Mouse (Mus musculus): Measurements from ENCODE around the gene Osbpl8. TPM values are rescaled to one million over a fixed set of nuclear protein-coding genes. Genes with fewer than 3 reads are reported as not detected.

The Osbpl8 gene
- polyA plus RNA-seq, 1 experiment = 30.1 TPM

DNA sequence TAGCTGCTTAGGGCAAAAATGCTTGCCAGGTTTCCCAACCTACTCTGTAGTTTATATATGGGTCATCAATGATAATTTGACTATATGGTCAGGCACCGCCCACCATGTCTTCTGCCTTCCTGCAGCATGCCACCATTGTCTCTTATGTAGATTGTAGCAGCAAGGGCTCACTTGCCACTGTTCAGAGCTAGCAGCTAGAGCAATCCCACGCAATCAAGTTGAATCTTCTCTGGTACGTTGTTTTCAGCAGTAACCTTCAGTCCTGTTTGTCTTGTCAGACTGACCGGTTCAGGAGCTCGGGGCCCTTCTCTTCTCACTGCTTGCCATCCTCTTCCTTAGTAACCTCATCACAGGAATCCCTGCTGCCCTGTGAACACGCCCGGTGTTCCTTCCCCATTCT lies 36.6 kb downstream of the Osbpl8 start:
- no peak overlapping the region for H3K27ac ChIP-seq (ENCODE audit: insufficient read depth, low read length)
- H3K4me1 ChIP-seq (ENCODE audit: control insufficient read depth, insufficient read depth, low read length) = 0 out of 2 replicates have a peak, but pooled peaks cover 2% of the 10 kb centered on the region
- H3K4me3 ChIP-seq (ENCODE audit: insufficient read depth, low read length) = no peak overlapping the region
- TF ChIP-seq POLR2A (IDR thresholded peaks at IDR 0.05; ENCODE audit: extremely low read depth, insufficient read depth, low read length) = no peak

DNA sequence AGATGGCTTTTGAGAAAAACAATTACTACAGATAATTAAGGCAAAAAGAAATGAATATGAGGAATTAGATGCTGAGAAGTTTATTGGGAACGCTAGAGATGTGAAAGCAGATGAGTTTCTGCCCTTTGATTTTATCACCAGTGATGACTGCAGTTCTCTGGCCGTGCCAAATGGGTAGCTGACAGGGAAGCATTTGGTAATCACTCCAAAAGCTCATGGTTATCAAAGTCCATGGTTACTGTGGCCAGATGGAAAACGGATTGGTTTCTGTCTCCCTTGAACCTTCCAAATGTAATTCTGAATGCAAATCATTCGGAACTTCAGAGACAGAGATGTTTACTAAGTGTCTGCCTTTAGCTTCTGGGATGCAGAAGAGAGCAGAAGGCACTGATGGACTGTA lies 37.1 kb downstream of the Osbpl8 start:
- no peak overlapping the region for H3K27ac ChIP-seq (ENCODE audit: insufficient read depth, low read length)
- no peak overlapping the region for H3K4me3 ChIP-seq (ENCODE audit: insufficient read depth, low read length)
- H3K4me1 ChIP-seq (ENCODE audit: control insufficient read depth, insufficient read depth, low read length) = 0 out of 2 replicates have a peak, but pooled peaks cover 2% of the 10 kb centered on the region
- TF ChIP-seq POLR2A (IDR thresholded peaks at IDR 0.05; ENCODE audit: extremely low read depth, insufficient read depth, low read length) (no peak), CTCF (IDR thresholded peaks at IDR 0.05; ENCODE audit: extremely low read depth, insufficient read depth, low read length) (no peak)

DNA sequence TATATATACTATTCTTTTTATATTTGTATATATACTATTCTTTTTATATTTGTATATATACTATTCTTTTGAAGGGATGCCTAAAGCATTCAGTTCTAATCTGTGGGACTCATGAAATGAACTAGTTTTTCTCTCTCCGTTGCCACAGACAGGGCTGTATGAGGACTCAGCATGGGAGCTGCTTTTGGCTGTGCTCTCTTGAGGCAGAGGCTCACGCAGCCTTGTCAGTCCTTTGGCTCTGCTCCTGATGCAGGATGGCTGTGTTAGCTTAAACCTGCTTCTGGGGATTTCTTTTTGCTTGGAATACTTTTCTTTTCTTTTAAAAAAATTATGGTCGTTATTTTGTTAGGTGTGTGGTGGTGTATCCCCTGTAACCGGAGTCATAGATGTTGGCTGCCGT lies 39.5 kb downstream of the Osbpl8 start:
- Histone ChIP-seq H3K4me1 (ENCODE audit: control insufficient read depth, insufficient read depth, low read length) (peaks cover 2% of the 10 kb centered on the region; the same call in 1 of the 2 replicates), H3K27ac (ENCODE audit: insufficient read depth, low read length) (no peak overlapping the region), H3K4me3 (ENCODE audit: insufficient read depth, low read length) (no peak overlapping the region)
- TF ChIP-seq POLR2A (IDR thresholded peaks at IDR 0.05; ENCODE audit: extremely low read depth, insufficient read depth, low read length) = no peak
- TF ChIP-seq CTCF (IDR thresholded peaks at IDR 0.05; ENCODE audit: extremely low read depth, insufficient read depth, low read length) = no peak

DNA sequence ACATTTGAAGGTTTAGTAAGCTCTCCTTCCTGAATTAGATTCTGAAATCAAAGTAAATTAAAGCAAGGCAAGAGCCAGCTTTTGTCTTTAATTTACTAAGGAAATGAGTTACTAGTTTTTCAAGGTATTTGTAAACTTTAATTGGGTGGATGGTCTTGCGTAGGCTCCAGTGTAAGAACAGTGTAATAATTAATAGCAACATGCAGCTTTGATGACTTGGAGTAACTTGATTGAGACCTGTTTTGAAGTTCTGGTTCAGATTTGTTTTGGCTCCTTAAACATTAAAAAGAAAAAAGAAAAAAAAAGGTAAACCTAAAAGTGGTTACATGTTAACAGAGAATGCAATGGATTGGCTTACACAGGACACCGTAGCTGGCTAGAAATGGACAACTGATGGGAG lies 40.9 kb downstream of the Osbpl8 start:
- TF ChIP-seq CTCF (IDR thresholded peaks at IDR 0.05; ENCODE audit: extremely low read depth, insufficient read depth, low read length) = no peak
- H3K4me1 ChIP-seq (ENCODE audit: control insufficient read depth, insufficient read depth, low read length) = peaks cover 2% of the 10 kb centered on the region; the same call in 1 of the 2 replicates
- no peak overlapping the region for H3K27ac ChIP-seq (ENCODE audit: insufficient read depth, low read length)
- H3K4me3 ChIP-seq (ENCODE audit: insufficient read depth, low read length) = no peak overlapping the region

DNA sequence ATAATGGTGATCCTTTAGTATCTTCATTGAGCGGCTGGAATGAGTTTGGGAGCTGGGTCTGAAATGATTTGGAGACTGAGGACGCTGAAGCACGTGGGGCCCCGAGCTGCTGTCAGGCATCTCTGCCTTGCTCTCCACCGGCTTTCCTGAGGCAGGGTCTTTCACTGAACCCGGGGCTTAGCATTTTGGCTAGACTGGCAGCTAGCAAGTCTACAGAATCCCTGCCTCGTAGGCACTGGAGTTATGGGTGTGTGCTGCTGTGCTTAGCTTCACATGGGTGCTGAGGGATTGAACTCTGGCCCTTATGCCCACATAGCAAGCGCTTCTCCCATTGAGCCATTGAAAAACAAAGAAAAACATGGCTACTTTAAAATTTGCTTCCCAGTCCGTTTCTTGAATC lies 42.8 kb downstream of the Osbpl8 start:
- no peak overlapping the region for H3K27ac ChIP-seq (ENCODE audit: insufficient read depth, low read length)
- TF ChIP-seq CTCF (IDR thresholded peaks at IDR 0.05; ENCODE audit: extremely low read depth, insufficient read depth, low read length) = no peak
- H3K4me1 ChIP-seq (ENCODE audit: control insufficient read depth, insufficient read depth, low read length) = no peaks in the 10 kb centered on the region; the same call in 1 of the 2 replicates
- H3K4me3 ChIP-seq (ENCODE audit: insufficient read depth, low read length) = no peak overlapping the region

DNA sequence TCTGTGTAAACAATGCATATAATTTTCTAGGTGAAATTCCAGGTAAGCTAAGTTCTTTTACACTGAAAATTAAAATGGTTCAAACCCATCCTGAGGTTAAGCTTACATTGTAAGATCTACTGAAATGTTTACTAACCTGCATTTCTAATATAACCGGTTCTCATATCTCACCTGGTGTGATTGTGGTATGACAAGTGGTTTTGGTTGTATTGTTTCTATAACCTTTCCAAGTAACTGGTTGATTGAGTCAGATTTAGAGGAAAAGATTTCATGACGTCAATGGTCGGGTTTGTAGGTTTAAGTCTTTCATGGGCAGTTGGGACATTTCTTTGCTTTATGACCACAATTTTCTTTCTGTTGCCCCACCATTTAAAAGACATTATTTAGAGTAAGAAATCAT lies 49.5 kb downstream of the Osbpl8 start:
- TF ChIP-seq POLR2A (IDR thresholded peaks at IDR 0.05; ENCODE audit: extremely low read depth, insufficient read depth, low read length) = no peak
- TF ChIP-seq CTCF (IDR thresholded peaks at IDR 0.05; ENCODE audit: extremely low read depth, insufficient read depth, low read length) = no peak
- Histone ChIP-seq H3K27ac (ENCODE audit: insufficient read depth, low read length) (no peak overlapping the region), H3K4me1 (ENCODE audit: control insufficient read depth, insufficient read depth, low read length) (peaks cover 2% of the 10 kb centered on the region), H3K4me3 (ENCODE audit: insufficient read depth, low read length) (no peak overlapping the region)

DNA sequence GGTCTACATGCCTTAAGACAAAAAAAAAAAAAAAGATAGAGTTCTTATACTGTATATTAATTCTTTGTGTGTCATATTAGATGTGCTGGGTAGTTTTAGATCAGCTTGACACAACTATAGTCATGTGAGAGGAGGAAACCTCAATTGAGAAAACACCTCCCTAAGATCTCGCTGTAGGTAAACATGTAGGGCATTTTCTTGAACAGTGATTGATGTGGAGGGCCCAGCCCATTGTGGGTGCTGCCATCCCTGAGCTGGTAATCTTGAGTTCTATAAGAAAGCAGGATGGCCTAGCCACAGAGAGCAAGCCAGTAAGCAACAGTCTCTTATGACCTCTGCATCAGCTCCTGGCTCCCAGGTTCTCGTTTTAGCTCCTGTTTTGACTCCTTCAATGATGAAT lies 50.1 kb downstream of the Osbpl8 start:
- Histone ChIP-seq H3K4me3 (ENCODE audit: insufficient read depth, low read length) (no peak overlapping the region), H3K4me1 (ENCODE audit: control insufficient read depth, insufficient read depth, low read length) (peaks cover 2% of the 10 kb centered on the region), H3K27ac (ENCODE audit: insufficient read depth, low read length) (no peak overlapping the region)
- no peak for TF ChIP-seq POLR2A (IDR thresholded peaks at IDR 0.05; ENCODE audit: extremely low read depth, insufficient read depth, low read length)
- TF ChIP-seq CTCF (IDR thresholded peaks at IDR 0.05; ENCODE audit: extremely low read depth, insufficient read depth, low read length) = no peak

DNA sequence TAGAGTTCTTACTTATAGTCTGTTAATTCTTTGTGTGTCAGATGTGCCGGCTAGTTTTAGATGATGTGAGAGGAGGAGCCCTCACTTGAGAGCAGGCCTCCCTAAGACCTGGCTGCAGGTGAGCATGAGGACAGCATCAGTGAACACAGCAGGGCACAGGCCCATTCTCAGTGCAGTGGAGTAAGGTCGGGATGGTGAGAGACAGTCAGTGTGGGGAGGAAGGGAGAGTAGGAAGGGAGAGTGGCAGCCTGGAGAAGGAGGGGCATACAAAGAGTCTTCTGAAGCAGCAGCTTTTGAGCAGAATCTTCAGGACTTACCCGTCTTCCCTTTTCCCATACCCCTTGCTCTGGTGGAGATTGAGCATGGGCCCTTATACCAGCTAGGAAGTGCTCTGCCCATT lies 51.0 kb downstream of the Osbpl8 start:
- TF ChIP-seq CTCF (IDR thresholded peaks at IDR 0.05; ENCODE audit: extremely low read depth, insufficient read depth, low read length) (no peak), POLR2A (IDR thresholded peaks at IDR 0.05; ENCODE audit: extremely low read depth, insufficient read depth, low read length) (no peak)
- H3K4me1 ChIP-seq (ENCODE audit: control insufficient read depth, insufficient read depth, low read length) = peaks cover 3% of the 10 kb centered on the region
- no peak overlapping the region for H3K4me3 ChIP-seq (ENCODE audit: insufficient read depth, low read length)
- H3K27ac ChIP-seq (ENCODE audit: insufficient read depth, low read length) = no peak overlapping the region

DNA sequence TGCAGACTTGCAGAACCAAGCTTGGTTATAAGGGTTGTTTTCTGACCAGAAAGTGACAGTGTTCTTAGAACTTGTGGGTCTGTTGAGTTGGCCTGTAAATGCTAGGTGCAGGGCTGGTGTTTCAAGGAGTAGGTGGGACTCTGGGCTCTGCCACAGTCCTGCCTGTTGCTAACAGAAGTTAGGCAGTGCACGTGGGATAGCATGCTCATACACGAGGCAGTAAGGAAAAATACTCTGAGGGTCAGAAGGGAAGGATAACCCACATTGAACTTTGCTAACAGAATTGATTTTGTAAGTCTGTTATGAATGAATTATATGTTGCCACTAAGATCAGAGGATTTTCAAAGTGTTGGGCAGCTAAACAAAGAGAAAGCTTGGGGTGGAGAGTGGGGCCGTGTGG lies 51.6 kb downstream of the Osbpl8 start:
- no peak for TF ChIP-seq CTCF (IDR thresholded peaks at IDR 0.05; ENCODE audit: extremely low read depth, insufficient read depth, low read length)
- no peak for TF ChIP-seq POLR2A (IDR thresholded peaks at IDR 0.05; ENCODE audit: extremely low read depth, insufficient read depth, low read length)

DNA sequence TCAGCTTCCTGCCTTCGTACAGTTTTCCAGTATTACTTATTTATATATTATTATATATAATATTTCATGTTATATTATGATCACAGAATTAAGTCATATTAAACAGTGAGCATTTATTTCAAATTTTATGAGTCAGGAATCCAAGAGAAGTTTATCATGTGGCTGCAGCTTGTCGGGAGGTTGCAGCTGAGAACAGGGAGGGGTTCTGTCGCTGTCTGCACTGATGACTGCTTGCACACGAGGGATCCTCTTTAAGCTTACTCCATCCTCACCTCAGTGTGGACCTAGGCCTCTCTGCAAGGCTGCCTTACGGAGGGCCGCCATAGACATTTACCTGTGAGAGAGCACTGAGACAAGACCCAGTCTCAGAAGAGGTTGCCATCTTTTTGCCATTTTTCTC lies 58.0 kb downstream of the Osbpl8 start:
- Histone ChIP-seq H3K27ac (ENCODE audit: insufficient read depth, low read length) (no peak overlapping the region), H3K4me3 (ENCODE audit: insufficient read depth, low read length) (no peak overlapping the region), H3K4me1 (ENCODE audit: control insufficient read depth, insufficient read depth, low read length) (peaks cover 6% of the 10 kb centered on the region)
- TF ChIP-seq POLR2A (IDR thresholded peaks at IDR 0.05; ENCODE audit: extremely low read depth, insufficient read depth, low read length) = no peak
- TF ChIP-seq CTCF (IDR thresholded peaks at IDR 0.05; ENCODE audit: extremely low read depth, insufficient read depth, low read length) = no peak

More for the DNA sequence above, 51.6 kb downstream of the Osbpl8 start:
- Histone ChIP-seq H3K4me1 (ENCODE audit: control insufficient read depth, insufficient read depth, low read length) (peaks cover 3% of the 10 kb centered on the region), H3K27ac (ENCODE audit: insufficient read depth, low read length) (no peak overlapping the region), H3K4me3 (ENCODE audit: insufficient read depth, low read length) (no peak overlapping the region)

All from cortical plate, adult 2 months (tissue).